Mouse (Mus musculus) limb, embryonic 14.5 days (tissue): ENCODE data around the gene Gna13. TPM values are rescaled to one million over a fixed set of nuclear protein-coding genes. Genes with fewer than 3 reads are reported as not detected.
A peak's percentile ranks its signal among the peaks of the same experiment; 100 is the strongest.

Source experiments
- ATAC-seq: fragments of 200-750 bp; cut with Nextera tagmentation; 2 replicates; pipeline ENCODE4 v1.8.0; 2017; ENCODE audit warnings: low read depth, moderate number of reproducible peaks, moderate TSS enrichment; ENCODE audit not compliant: low FRiP score
- DNase-seq: peaks from one replicate; pipeline ENCODE4 v3.0.0-alpha.2; 2015; ENCODE audit warnings: low spot score
- H3K27ac ChIP-seq: fragments of 300-500 bp; sonication (generic); replicated peaks from 2 replicates; pipeline ENCODE4 v1.5.1; 2014; ENCODE audit warnings: low read depth, mild to moderate bottlenecking, low read length, moderate library complexity, mixed read lengths
- H3K27me3 ChIP-seq: fragments of 300-500 bp; sonication (generic); 2 replicates; pipeline ENCODE4 v1.6.1; 2014; ENCODE audit warnings: low read length, mixed read lengths; ENCODE audit not compliant: control insufficient read depth, insufficient read depth
- H3K36me3 ChIP-seq: fragments of 300-500 bp; sonication (generic); 2 replicates; pipeline ENCODE4 v1.6.1; 2014; ENCODE audit warnings: mild to moderate bottlenecking, low read length, moderate library complexity, mixed read lengths; ENCODE audit not compliant: control insufficient read depth, insufficient read depth
- H3K4me1 ChIP-seq: fragments of 300-500 bp; sonication (generic); 2 replicates; pipeline ENCODE4 v1.6.1; 2014; ENCODE audit warnings: antibody characterized with exemption, low read length, mixed read lengths; ENCODE audit not compliant: control insufficient read depth, insufficient read depth
- H3K4me2 ChIP-seq: fragments of 300-500 bp; sonication (generic); replicated peaks from 2 replicates; pipeline ENCODE4 v1.6.1; 2014; ENCODE audit warnings: low read depth, mild to moderate bottlenecking, low read length, moderate library complexity; ENCODE audit not compliant: severe bottlenecking
- H3K4me3 ChIP-seq: fragments of 300-500 bp; sonication (generic); replicated peaks from 2 replicates; pipeline ENCODE4 v1.5.1; 2014; ENCODE audit warnings: low read length
- H3K9ac ChIP-seq: fragments of 300-500 bp; sonication (generic); 2 replicates; pipeline ENCODE4 v1.6.1; 2014; ENCODE audit warnings: mild to moderate bottlenecking, low read depth, low read length, moderate library complexity; ENCODE audit not compliant: severe bottlenecking
- H3K9me3 ChIP-seq: fragments of 300-500 bp; sonication (generic); 2 replicates; pipeline ENCODE4 v1.6.1; 2016; ENCODE audit warnings: low read length; ENCODE audit not compliant: control insufficient read depth
- POLR2A ChIP-seq: fragments of 200-500 bp; IDR thresholded peaks from 2 replicates; pipeline ENCODE4 v1.8.0; 2012; ENCODE audit warnings: inconsistent platforms, mild to moderate bottlenecking, moderate library complexity, borderline replicate concordance; ENCODE audit not compliant: insufficient read depth, insufficient read length; ENCODE audit errors: extremely low read depth
- WGBS: fragments of 180-500 bp; shearing (Covaris S2); extraction: QIAGEN DNeasy Blood & Tissue Kit; methylation state at CpG from one replicate; pipeline ENCODE4 v1.1.7; 2014; 5-methylcytosine and 5-hydroxymethylcytosine counted together
- polyA plus RNA-seq, 2 experiments: library from polyadenylated mRNA; depleted of rRNA in 1 of 2; stranded (reverse) in 1 of 2; unstranded in 1 of 2; fragments of >200 nt; fragmentation: Nextera tagmentation in 1 of 2; extraction: Ambion mirVana in 1 of 2; gene quantifications; 2 replicates each; pipeline versions ENCODE4 v1.2.1 to v1.2.3; 2012 to 2014

Gene Gna13
- polyA plus RNA-seq, 2 experiments: 24.8 to 26.2 TPM

- Histone ChIP-seq H3K9me3 (no peaks in the 10 kb centered on the region), H3K4me1 (peaks cover 4% of the 10 kb centered on the region; the same call in 1 of the 2 replicates), H3K27ac (no peak overlapping the region), H3K36me3 (peaks cover 52% of the 10 kb centered on the region), H3K9ac (no peak overlapping the region), H3K4me3 (no peak overlapping the region), H3K4me2 (no peak overlapping the region), H3K27me3 (no peaks in the 10 kb centered on the region)
- 67% methylated on average over 7 of the region's 8 CpGs for WGBS
- TF ChIP-seq POLR2A: no peak
- ATAC-seq (no peak), DNase-seq (no peak)
These were observed 74.3 kb downstream of the Gna13 start for GRCm38 (mm10) chr11:109436889-109437288.

- H3K9ac ChIP-seq: 0 out of 2 replicates have a peak overlapping the region, but pooled peaks have one; percentile 65
- H3K27ac ChIP-seq: no peak overlapping the region
- H3K4me1 ChIP-seq: peaks cover 4% of the 10 kb centered on the region; the same call in 1 of the 2 replicates
- ATAC-seq (peak; percentile 42; the same call in 1 of the 2 replicates), DNase-seq (no peak)
- no peaks in the 10 kb centered on the region for H3K9me3 ChIP-seq
- H3K4me2 ChIP-seq: peak overlapping the region; percentile 88; the same call in 1 of the 2 replicates
- peak overlapping the region; percentile 55; the same call in 1 of the 2 replicates for H3K4me3 ChIP-seq
- WGBS: 19% methylated on average over 5 of the region's 5 CpGs
- no peaks in the 10 kb centered on the region for H3K27me3 ChIP-seq
- H3K36me3 ChIP-seq: peaks cover 40% of the 10 kb centered on the region
- no peak for TF ChIP-seq POLR2A
These were observed 76.6 kb downstream of the Gna13 start for GRCm38 (mm10) chr11:109439209-109439608.

GRCm38 (mm10) chr11:109439829-109440340 is 77.3 kb downstream of the Gna13 start:
- H3K4me1 ChIP-seq: peaks cover 4% of the 10 kb centered on the region; the same call in 1 of the 2 replicates
- H3K27ac ChIP-seq: no peak overlapping the region
- no peaks in the 10 kb centered on the region for H3K9me3 ChIP-seq
- H3K4me2 ChIP-seq: peak overlapping the region; percentile 88
- TF ChIP-seq POLR2A: no peak
- WGBS: 3% methylated on average over 32 of the region's 32 CpGs
- peak overlapping the region; percentile 55 for H3K4me3 ChIP-seq
- no peaks in the 10 kb centered on the region for H3K27me3 ChIP-seq
- peaks cover 33% of the 10 kb centered on the region for H3K36me3 ChIP-seq
- DNase-seq (peak; percentile 65), ATAC-seq (peak; percentile 47)
- H3K9ac ChIP-seq: peak overlapping the region; percentile 65

- 62% methylated on average over 4 of the region's 4 CpGs for WGBS
- H3K4me3 ChIP-seq: peak overlapping the region; percentile 55
These were observed 78.0 kb downstream of the Gna13 start for GRCm38 (mm10) chr11:109440641-109441040.

DNA sequence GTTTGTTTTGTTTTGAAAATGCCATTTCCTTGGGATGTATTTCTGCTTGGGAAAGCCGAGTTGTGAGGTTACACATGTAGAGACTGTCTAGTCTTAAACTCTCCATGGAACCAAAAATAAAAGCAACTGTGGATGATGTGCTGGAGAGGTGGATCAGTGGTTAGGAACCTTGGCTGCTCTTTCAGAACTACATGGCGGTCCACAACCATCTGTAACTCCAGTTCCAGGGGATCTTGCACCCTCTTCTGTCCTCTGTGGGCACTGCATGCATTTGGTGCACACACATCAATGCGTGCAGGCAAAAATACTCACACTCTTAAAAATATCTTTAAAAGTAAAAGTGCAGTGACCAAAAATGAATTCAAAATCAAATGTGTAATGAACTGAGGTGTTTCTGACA is 78.5 kb downstream of the Gna13 start:
- DNase-seq (no peak), ATAC-seq (no peak)
- Histone ChIP-seq H3K9ac (no peak overlapping the region), H3K27me3 (no peaks in the 10 kb centered on the region), H3K4me2 (no peak overlapping the region), H3K4me1 (peaks cover 4% of the 10 kb centered on the region; the same call in 1 of the 2 replicates), H3K27ac (no peak overlapping the region), H3K4me3 (no peak overlapping the region), H3K9me3 (no peaks in the 10 kb centered on the region), H3K36me3 (peaks cover 22% of the 10 kb centered on the region)
- 61% methylated on average over 3 of the region's 3 CpGs for WGBS
- no peak for TF ChIP-seq POLR2A

More at GRCm38 (mm10) chr11:109440641-109441040, 78.0 kb downstream of the Gna13 start:
- H3K9ac ChIP-seq: no peak overlapping the region
- H3K36me3 ChIP-seq: peaks cover 26% of the 10 kb centered on the region
- no peak for TF ChIP-seq POLR2A
- H3K4me1 ChIP-seq: peaks cover 4% of the 10 kb centered on the region; the same call in 1 of the 2 replicates
- DNase-seq: no peak
- no peak for ATAC-seq
- H3K27ac ChIP-seq: no peak overlapping the region
- no peaks in the 10 kb centered on the region for H3K9me3 ChIP-seq
- H3K27me3 ChIP-seq: no peaks in the 10 kb centered on the region
- peak overlapping the region; percentile 88 for H3K4me2 ChIP-seq
